Mouse (Mus musculus) Patski (cell line): ENCODE measurements around the gene Coro7. TPM values are rescaled to one million over a fixed set of nuclear protein-coding genes. Genes with fewer than 3 reads are reported as not detected.

Experiments
- ATAC-seq: fragments of 100-300 bp; one replicate; pipeline ENCODE4 v1.8.0; 2021
- CTCF ChIA-PET: fragments of 350-600 bp; sonication (Branson Sonifier 250); formaldehyde crosslinking; loops from one replicate; lab custom pipeline; 2022; ENCODE audit warnings: inconsistent platforms; lab: Charles Lee
- POLR2A ChIA-PET: fragments of 350-600 bp; sonication (Branson Sonifier 250); formaldehyde crosslinking; loops from one replicate; lab custom pipeline; 2022; ENCODE audit warnings: antibody characterized with exemption, inconsistent platforms; lab: Charles Lee
- DNase-seq: peaks from one replicate; pipeline ENCODE4 v3.0.0-alpha.2; 2011; ENCODE audit warnings: low read depth, low spot score
- H3K27me3 ChIP-seq: fragments of 371-371 bp; one replicate; pipeline ENCODE4 v1.5.1; 2021
- CTCF ChIP-seq: fragments of 100-300 bp; IDR thresholded peaks from one replicate; pipeline ENCODE4 v1.5.1; 2021
- in situ Hi-C: fragments of 300-500 bp; cut with MboI; formaldehyde crosslinking; loops from 3 replicates; pipeline ENCODE4 v1.11.1; 2018; ENCODE audit warnings: low pct_unique_long_range_greater_than_20kb, mixed read lengths
- polyA plus RNA-seq: library from polyadenylated mRNA; unstranded; gene quantifications from one replicate; pipeline ENCODE4 v1.2.3, GENCODE M21; 2021

Gene Coro7
- polyA plus RNA-seq, 1 experiment from 2014 or later = 28.4 TPM

DNA sequence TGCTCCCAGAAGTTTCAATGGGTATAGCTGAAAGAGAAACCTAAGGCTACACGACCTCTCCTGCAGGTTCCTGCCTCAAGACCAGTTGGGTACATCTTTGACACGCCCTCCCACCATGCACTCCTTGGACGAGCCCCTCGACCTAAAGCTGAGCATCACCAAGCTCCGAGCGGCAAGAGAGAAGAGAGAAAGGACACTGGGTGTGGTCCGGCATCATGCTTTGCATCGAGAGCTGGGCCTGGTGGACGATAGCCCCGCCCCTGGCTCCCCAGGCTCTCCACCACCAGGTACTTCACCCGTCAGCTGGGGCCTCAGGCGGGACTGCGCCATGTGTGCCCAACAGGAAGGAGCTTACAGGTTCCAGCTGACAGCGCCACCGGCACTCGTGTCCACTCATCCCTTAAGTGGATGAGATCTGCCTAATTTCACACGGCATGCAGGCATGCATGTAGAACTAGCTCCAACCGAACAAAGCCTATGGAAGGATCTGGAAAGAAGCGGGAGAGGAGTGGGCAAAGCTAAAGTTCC is 71.0 kb downstream of the Coro7 start:
- in situ Hi-C loops = no loop called here
- CTCF ChIA-PET = interaction anchor here (0.7 to 5.7 kb wide), 15 partner anchors 10 to 120 kb away, joined by 3 to 94 read pairs (median 8); partner anchors contain the start of genes Glis2, Pam16 and Tfap4

DNA sequence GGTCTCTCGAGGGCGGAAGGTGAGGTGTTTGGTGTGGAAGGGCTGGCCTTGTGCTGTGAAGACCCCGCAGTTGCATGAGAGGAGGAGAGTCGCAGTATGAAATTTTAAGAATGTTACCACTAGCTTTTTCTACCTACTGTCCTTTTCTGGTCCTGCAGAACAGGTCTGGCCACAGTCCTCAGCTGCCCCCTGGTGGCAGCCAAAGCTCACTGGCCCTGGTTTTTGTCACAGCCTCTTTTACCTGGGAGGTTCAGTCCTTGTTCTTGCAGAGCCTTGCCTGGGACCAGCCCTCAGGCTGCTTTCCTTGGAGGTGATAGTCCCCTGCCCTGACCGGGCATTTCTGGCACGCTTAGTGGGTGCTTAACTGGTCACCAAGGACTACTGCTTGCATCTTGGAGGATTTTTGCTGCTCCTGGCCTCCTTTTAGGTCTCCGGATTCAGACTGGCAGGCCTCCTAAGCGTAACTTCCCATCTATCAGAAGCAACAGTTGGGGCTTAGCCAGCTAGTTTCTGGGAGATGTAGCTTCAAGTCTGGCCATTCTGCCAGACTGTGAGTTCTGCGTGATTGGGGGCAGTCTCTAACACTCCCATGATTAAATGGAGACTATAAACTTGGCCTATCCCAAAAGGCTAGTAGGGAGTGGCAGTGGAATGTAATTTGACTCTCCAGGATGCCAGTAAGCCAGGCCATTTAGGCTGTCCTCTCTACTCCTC is 71.6 kb downstream of the Coro7 start:
- DNase-seq = no peak
- ChIA-PET CTCF (interaction anchor here (0.6 to 5.7 kb wide), 22 partner anchors 9 to 274 kb away, joined by 3 to 94 read pairs (median 6); partner anchors contain the start of genes Glis2, Pam16 and Tfap4), POLR2A (interaction anchor here (0.6 to 4.8 kb wide), 5 partner anchors 14 to 49 kb away, joined by 3 to 34 read pairs (median 3); partner anchors contain the start of genes Glis2 and Tfap4)
- in situ Hi-C loops = no loop called here
- no peaks in the 10 kb centered on the region for H3K27me3 ChIP-seq
- TF ChIP-seq CTCF = no peak
- no peak for ATAC-seq

More for the DNA sequence above, 71.0 kb downstream of the Coro7 start:
- DNase-seq = no peak
- H3K27me3 ChIP-seq = no peaks in the 10 kb centered on the region
- POLR2A ChIA-PET = interaction anchor here (0.7 to 4.8 kb wide), 4 partner anchors 14 to 50 kb away, joined by 3 to 34 read pairs (median 4); partner anchors contain the start of genes Glis2 and Pam16
- TF ChIP-seq CTCF = no peak
- ATAC-seq = no peak

DNA sequence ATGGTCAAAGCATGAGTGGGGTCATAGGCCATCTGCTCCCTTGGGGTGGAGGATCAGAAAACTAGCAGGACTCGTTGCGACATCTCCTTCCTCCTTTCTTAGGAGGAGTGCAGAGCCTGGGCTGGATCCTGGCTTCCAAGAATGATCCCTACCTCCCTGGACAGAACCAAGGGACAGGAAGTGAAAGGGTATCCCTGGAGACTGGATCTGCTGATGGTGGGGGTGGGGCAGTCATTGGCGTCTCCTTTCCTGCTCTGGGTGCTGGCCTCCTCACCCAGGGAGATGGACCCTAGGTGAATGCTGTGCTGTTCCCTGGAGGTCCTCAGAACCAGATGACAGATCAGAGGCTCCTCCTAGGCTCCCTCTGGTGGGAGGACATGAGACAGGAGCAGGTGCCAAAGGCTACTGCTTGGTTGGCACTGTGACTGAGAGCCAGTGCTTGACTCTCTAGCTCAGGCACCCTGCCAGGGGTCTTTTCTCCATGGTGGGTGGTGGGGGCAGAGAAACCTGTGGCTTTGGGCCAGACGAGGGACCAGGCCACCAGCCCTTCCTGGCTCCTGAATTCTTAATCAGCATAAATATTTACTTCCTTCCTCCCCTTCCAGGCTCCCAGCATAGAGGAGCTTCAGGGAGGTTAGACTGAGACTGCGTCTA is 73.0 kb downstream of the Coro7 start:
- no peak for TF ChIP-seq CTCF
- in situ Hi-C loops = no loop called here
- no peak for ATAC-seq
- no peaks in the 10 kb centered on the region for H3K27me3 ChIP-seq
- DNase-seq = no peak
- POLR2A ChIA-PET = interaction anchor here (0.6 to 4.8 kb wide), 3 partner anchors 12 to 184 kb away, joined by 4 to 34 read pairs (median 5); partner anchors contain the start of genes Glis2 and Tfap4
- CTCF ChIA-PET = interaction anchor here (1.1 to 5.7 kb wide), 12 partner anchors 10 to 96 kb away, joined by 3 to 94 read pairs (median 11); partner anchors contain the start of genes Glis2, Pam16 and Tfap4

DNA sequence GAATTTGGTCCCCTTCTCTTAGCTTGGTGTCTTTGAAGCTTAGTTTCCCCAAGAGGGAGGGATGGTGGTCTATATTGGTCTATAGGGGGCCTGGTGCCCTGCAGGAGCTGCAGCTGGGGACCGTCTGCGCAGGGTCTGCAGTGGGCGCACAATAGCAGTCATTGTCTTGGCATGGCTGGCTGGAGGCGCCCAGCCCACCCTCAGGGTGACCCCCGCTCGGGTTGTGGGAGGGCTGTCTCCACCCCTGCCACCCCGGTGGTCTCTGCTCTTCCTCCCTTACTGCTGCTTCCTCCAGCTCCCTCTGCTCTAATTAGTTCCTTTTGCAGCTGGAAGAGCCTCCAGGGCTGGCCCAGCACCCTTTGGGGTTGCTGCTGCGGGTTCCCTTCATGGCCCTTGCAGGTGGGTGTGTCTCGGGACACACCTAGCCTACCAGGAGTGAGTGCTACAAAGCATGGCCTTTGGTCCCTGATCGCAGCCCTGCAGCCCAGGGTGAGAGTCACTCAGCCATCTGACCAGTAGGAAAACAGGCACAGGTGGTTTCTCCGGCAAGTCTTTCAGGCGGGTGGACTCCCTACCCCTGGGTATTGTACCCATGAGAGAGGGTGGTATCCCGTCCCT is 74.0 kb downstream of the Coro7 start:
- H3K27me3 ChIP-seq = no peaks in the 10 kb centered on the region
- ChIA-PET CTCF (interaction anchor here (4.2 to 5.7 kb wide), 4 partner anchors 11 to 49 kb away, joined by 30 to 94 read pairs (median 66); partner anchors contain the start of gene Glis2), POLR2A (interaction anchor here (0.6 to 4.8 kb wide), 3 partner anchors 11 to 43 kb away, joined by 4 to 34 read pairs (median 5); partner anchors contain the start of gene Glis2)
- TF ChIP-seq CTCF = no peak
- DNase-seq (no peak), ATAC-seq (no peak)
- in situ Hi-C loops = no loop called here

DNA sequence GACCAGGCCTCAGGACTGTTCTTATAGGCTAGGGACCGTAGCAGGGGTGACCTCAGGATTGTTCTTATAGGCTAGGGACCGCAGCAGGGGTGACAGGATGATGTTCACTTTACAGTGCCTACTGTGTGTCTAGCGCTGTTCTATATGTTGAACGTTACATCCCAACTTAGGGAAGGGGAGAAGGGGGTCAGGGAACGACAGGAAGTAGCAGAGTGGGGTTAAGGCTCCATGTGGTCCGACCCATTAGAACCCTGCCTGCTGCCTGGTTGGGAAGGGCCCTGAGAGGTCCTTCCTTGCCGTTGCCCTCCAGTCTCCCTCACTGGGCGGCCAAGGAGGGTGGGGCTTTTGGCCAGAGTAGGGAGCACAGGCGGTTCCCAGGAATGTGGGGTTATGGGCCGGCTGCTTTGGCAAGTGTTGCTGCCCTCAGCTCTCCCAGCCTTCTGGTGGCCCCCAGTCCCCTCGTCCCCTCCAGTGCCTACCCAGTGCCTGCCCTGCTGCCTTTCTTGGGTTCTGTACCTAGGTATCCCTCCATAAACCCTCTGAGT is 75.2 kb downstream of the Coro7 start:
- DNase-seq (no peak), ATAC-seq (no peak)
- no peaks in the 10 kb centered on the region for H3K27me3 ChIP-seq
- in situ Hi-C loops = no loop called here
- CTCF ChIA-PET = no interaction called here
- POLR2A ChIA-PET = interaction anchor here (4.8 kb wide), 1 partner anchor 10 kb away, joined by 34 read pairs; the partner anchor contains the start of gene Glis2
- no peak for TF ChIP-seq CTCF

DNA sequence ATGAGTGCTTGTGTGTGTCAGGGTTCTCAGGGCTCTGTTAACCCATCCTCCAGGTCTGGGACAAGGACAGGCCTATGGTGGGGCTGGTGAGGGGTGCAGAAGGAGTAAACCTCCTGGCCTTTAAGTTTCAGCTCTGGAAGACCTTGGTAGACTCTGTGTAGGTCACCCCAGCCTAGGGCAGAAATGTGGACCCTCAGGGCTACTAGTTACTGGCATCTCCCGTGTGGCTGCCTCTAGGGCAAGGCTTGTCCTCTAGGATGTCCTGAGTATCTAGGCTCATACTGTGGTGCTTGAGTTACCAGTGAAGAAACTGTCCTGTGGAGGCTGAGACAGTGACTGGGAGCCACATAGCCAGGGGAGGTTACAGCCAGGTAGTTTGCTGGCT is 76.1 kb downstream of the Coro7 start:
- DNase-seq (no peak), ATAC-seq (no peak)
- ChIA-PET POLR2A (interaction anchor here (0.6 kb wide), 1 partner anchor 10 kb away, joined by 3 read pairs; no protein-coding TSS in a partner anchor), CTCF (interaction anchor here (0.8 kb wide), 1 partner anchor 10 kb away, joined by 3 read pairs; no protein-coding TSS in a partner anchor)
- H3K27me3 ChIP-seq = no peaks in the 10 kb centered on the region
- no peak for TF ChIP-seq CTCF
- in situ Hi-C loops = no loop called here

DNA sequence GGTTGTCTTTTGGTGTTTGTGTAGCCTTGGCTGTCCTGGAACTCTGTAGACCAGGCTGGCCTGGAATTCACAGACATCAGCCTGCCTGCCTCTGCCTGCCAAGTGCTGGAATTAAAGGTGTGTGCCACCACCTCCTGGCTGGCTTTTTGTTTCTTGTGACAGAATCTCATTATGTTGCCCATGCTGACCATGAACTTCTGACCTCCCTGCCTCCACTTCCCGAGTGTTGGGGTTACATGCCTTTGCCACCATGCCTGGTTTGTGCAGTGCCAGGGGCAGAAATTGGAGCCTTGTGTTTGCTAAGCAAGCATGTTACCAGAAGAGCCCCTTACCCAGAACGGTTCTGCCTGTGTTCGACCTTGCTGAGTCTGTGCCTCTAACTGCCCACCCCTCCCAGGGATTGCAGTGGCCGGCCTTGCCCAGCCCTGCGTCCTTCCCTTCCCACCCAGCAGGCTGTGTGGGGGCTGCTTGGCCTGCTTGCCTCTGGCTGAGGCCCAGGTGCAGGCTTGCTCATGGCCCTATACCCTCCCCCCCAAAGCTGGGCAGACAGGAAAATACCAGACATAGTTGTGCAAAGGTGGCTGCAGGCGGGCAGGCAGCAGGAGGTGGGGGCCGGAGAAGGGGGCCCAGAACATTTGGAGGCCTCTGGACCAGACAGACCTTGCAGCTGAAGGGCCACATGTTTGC is 76.7 kb downstream of the Coro7 start:
- CTCF ChIA-PET = interaction anchor here (0.8 to 2.3 kb wide), 2 partner anchors 10 to 11 kb away, joined by 3 to 9 read pairs; no protein-coding TSS in a partner anchor
- POLR2A ChIA-PET = interaction anchor here (0.6 kb wide), 1 partner anchor 9 kb away, joined by 3 read pairs; no protein-coding TSS in a partner anchor
- ATAC-seq (peak; percentile 6), DNase-seq (no peak)
- TF ChIP-seq CTCF = no peak
- no peaks in the 10 kb centered on the region for H3K27me3 ChIP-seq
- in situ Hi-C loops = no loop called here

DNA sequence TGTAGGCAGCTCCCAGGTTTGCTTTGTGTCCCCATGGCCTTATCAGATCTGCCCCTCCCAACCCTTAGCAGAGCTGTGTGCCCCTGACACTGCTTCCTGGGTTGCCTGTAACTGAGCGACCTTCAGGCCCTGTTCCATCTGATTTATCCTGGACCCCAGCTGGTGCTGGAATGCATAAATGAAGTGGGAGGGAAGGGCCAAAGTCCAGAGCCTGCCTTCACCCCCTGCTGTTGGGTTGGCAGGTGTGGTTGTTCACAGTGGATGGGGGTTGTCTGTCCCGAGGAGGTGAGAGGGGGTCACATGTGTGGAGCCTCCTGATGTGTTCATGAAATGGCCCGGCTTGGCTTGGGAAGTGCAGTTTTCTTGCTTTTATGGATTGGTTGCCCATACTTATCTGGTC is 77.4 kb downstream of the Coro7 start:
- TF ChIP-seq CTCF = no peak
- DNase-seq (no peak), ATAC-seq (no peak)
- in situ Hi-C loops = no loop called here
- CTCF ChIA-PET = interaction anchor here (2.3 kb wide), 1 partner anchor 10 kb away, joined by 9 read pairs; no protein-coding TSS in a partner anchor
- POLR2A ChIA-PET = no interaction called here
- no peaks in the 10 kb centered on the region for H3K27me3 ChIP-seq

DNA sequence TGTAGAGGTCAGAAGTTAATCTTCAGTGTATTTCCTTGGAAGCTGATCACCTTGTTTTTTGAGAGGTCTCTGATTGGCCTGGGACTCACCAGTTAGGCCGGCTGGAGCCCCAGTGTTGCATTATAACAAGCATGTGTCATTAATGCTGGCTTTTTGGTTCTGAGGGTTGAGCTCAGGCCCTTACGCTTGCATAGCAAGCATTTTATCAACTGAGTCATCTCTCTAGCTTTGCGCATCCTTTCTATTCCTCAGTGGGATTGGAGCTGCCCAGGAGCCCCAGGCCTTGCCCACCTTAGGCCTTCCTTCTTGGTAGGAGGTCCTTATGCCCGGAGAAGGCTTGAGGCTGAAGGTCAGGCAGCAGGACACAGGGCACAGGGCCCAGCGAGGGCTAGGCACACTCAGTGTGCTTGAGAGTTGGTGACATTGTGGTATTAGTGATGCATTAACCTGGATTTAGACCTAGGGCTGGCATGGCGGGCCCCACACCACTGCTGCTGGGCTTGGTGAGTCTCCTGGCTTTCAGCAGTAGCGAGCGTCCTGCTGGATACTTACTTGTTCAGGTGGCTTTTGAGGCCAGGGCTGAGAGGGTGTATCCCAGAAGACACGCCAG is 78.8 kb downstream of the Coro7 start:
- H3K27me3 ChIP-seq = no peaks in the 10 kb centered on the region
- DNase-seq = no peak
- TF ChIP-seq CTCF = no peak
- ATAC-seq = peak; percentile 53
- in situ Hi-C loops = no loop called here
- ChIA-PET CTCF (interaction anchor here (1.1 to 2.3 kb wide), 3 partner anchors 8 to 23 kb away, joined by 3 to 9 read pairs (median 3); no protein-coding TSS in a partner anchor), POLR2A (interaction anchor here (0.7 to 1.2 kb wide), 4 partner anchors 14 to 313 kb away, joined by 3 to 7 read pairs (median 3); partner anchors contain the start of gene Tfap4)
